Mouse (Mus musculus) fat pad, adult 2 months (tissue): ENCODE measurements around the gene Map4.
A peak's percentile ranks its signal among the peaks of the same experiment; 100 is the strongest.

ENCODE experiments used
- DNase-seq: peaks from one replicate; pipeline ENCODE4 v3.0.0-alpha.2; 2011; ENCODE audit warnings: low read depth, low spot score; ENCODE audit errors: extremely low read depth

Map4 gene

GRCm38 (mm10) chr9:109989084-109989483 lies 57.8 kb downstream of the Map4 start:
- no peak for DNase-seq

GRCm38 (mm10) chr9:109997441-109997840 lies 66.2 kb downstream of the Map4 start:
- DNase-seq, result no peak

GRCm38 (mm10) chr9:110001946-110002345 lies 70.7 kb downstream of the Map4 start:
- DNase-seq, result no peak

GRCm38 (mm10) chr9:110002413-110002812 lies 71.2 kb downstream of the Map4 start:
- DNase-seq, result no peak

GRCm38 (mm10) chr9:110019224-110019623 lies 88.0 kb downstream of the Map4 start:
- DNase-seq, result no peak

GRCm38 (mm10) chr9:110020405-110020804 lies 89.1 kb downstream of the Map4 start:
- no peak for DNase-seq

GRCm38 (mm10) chr9:110021463-110021862 lies 90.2 kb downstream of the Map4 start:
- DNase-seq, result no peak

GRCm38 (mm10) chr9:110022151-110022550 lies 90.9 kb downstream of the Map4 start:
- DNase-seq, result no peak

- no peak for DNase-seq
These were observed 103.8 kb downstream of the Map4 start for GRCm38 (mm10) chr9:110035091-110035490.

GRCm38 (mm10) chr9:110037895-110038294 lies 106.6 kb downstream of the Map4 start:
- DNase-seq, result no peak

GRCm38 (mm10) chr9:110038485-110038884 lies 107.2 kb downstream of the Map4 start:
- no peak for DNase-seq

GRCm38 (mm10) chr9:110044373-110044772 lies 113.1 kb downstream of the Map4 start:
- DNase-seq, result no peak

GRCm38 (mm10) chr9:110045763-110046377 lies 114.6 kb downstream of the Map4 start:
- peak; percentile 10 for DNase-seq

- DNase-seq, result no peak
These were observed 116.0 kb downstream of the Map4 start for GRCm38 (mm10) chr9:110047260-110047659.

GRCm38 (mm10) chr9:110047857-110048256 lies 116.6 kb downstream of the Map4 start:
- DNase-seq, result no peak

GRCm38 (mm10) chr9:110051184-110051583 lies 119.9 kb downstream of the Map4 start:
- DNase-seq, result no peak

GRCm38 (mm10) chr9:110051869-110052661 lies 120.8 kb downstream of the Map4 start:
- DNase-seq, result no peak

- DNase-seq, result no peak
These were observed 121.7 kb downstream of the Map4 start for GRCm38 (mm10) chr9:110052951-110053304.

- no peak for DNase-seq
These were observed 122.2 kb downstream of the Map4 start for GRCm38 (mm10) chr9:110053305-110054079.

GRCm38 (mm10) chr9:110054080-110054421 lies 122.8 kb downstream of the Map4 start:
- DNase-seq, result no peak

GRCm38 (mm10) chr9:110054781-110055180 lies 123.5 kb downstream of the Map4 start:
- DNase-seq, result no peak

- no peak for DNase-seq
These were observed 125.9 kb downstream of the Map4 start for GRCm38 (mm10) chr9:110057200-110057599.
